Mouse (Mus musculus) NIH3T3 (cell line): ENCODE measurements at regions not wholly inside any gene's neighbourhood (a gene's known extent, or its start where the extent isn't known, plus 50 kb on each side); places are given as distances from the start of the nearest gene placed in this dataset.

ENCODE experiments used
- DNase-seq: peaks from one replicate; pipeline ENCODE4 v3.0.0-alpha.2; 2012; ENCODE audit warnings: low read depth

- peak; percentile 69 for DNase-seq
Observed at GRCm38 (mm10) chr3:115596523-115596922, 118.3 kb downstream of the S1pr1 start.

- no peak for DNase-seq
Observed at GRCm38 (mm10) chr3:115590716-115591115, 124.2 kb downstream of the S1pr1 start.

DNA sequence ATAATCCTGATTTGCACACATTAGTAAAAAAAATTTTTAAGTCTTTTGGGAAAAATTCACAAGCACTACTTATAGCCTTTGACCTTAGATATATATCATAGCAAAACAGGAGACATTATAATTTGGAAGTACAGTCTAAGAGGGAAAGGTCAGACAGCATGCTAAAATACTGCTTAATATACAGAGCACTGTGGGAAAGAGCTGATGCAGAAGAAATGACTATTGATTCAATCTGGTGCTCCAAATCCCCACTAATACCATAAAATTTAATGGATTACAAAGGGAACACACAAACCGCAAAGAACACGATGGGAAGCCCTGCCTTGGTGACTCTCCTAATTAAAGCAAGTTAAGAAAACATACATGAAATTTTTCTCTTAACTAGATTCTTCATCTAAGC, 126.3 kb downstream of the S1pr1 start:
- DNase-seq, result no peak

DNA sequence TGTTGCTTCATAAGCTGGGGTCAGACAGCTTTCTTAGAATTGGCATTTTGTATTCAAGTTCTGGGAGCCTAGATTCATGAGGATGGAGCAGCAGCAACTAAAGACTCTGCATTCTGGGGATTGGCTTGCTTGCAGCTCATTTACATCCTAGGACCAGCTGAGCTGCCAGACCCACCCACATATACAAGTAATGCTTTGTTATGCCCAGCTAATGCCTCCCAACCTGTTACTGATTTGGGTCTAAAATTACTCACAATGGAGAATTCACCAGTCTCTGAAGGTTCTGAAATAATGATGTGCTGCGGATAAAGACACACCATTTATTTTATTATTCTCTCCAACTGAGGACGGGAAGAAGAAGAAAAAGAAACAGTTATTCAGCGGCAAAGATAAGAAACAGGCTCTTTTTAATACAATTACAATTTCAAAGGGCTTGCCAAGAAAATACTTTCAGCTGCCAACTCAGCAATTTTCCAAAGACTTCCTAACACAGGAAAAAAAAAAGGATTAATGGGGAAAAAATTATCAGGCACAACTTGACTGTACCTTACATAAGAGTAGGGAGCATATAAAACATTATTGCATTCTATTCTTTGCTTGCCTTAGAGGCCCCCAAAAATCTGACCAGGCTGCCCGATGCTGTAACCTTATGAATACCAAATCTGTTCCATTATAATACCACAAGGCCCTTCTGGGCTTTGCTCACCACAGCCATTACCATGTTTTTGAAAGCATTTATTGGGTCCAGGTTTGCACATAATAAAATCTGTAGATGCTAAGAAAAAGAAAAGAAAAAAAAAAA, 134.5 kb downstream of the S1pr1 start:
- no peak for DNase-seq

DNA sequence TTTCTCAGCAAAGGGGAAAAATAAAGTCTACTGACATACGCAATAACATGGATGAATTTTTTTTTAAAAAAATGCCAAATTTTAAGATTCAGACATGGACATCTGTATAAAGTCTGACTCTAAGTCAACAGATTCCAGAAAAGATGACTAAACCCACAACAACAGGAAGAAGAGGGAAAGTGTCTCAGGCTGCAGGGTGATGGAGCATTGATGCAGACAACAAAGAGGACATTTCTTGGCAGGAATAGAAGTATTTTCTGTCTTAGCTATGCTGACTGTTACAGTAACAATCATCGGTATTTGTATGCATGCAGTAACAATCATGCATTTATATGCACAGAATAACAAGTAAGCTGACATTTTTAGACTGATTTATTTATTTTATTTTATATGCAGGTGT, 139.5 kb downstream of the S1pr1 start:
- no peak for DNase-seq

DNA sequence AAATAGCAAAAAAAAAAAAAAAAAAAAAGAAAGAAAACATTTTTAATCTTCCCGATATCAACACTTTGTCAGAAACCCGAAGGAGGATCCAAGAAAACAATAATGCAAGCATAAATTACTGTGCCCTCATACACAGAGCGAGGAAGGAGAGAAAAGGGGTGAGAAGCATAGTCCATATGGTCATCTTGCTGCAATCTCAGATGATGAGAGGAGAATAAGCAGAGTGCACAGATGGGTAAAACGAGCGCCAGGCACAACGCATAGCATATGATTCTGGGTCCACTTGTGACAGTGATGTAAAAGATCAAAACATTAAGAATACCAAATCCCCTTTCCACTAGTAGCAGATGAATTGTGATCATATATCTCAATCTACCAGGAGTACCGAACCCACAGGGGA, 152.1 kb downstream of the S1pr1 start:
- no peak for DNase-seq

DNA sequence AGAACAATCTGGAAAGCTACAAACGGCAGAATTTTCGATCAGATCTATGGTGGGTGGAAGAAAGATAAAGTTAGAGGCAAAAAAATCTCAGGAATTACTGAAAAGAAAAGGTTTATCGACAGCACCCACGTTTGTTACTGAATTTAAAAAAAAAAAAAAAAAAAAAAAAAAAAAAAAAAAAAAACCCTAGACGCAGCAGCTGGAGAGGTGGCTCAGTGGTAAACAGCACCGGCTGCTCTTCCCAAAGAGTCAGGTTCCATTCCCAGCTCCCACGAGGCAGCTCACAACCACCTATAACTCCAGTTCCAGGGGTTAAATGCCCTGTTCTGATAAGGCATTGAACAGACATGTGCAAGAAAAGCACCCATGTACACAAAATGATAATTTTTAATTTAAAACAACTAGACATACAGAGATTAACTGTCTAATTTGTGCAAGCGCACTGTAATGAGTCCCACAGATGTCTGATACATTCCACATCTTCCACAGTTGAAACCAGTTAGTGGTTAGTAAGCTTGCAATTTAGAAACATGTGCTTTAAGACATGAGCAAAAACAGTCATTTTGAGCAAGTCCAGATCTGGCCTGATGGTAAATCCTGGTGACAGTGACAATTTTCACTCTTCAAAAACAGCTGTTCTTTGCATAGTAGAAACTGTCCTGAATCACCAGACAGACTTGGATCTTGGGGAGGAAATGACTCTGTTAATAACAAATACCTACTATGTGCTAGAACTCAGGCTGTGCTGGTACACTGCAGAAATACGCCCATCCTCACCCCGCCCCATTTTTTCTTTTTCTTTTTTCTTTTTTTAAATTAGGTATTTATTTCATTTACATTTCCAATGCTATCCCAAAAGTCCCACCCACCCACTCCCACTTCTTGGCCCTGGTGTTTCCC, 159.8 kb downstream of the S1pr1 start:
- DNase-seq, result no peak

DNA sequence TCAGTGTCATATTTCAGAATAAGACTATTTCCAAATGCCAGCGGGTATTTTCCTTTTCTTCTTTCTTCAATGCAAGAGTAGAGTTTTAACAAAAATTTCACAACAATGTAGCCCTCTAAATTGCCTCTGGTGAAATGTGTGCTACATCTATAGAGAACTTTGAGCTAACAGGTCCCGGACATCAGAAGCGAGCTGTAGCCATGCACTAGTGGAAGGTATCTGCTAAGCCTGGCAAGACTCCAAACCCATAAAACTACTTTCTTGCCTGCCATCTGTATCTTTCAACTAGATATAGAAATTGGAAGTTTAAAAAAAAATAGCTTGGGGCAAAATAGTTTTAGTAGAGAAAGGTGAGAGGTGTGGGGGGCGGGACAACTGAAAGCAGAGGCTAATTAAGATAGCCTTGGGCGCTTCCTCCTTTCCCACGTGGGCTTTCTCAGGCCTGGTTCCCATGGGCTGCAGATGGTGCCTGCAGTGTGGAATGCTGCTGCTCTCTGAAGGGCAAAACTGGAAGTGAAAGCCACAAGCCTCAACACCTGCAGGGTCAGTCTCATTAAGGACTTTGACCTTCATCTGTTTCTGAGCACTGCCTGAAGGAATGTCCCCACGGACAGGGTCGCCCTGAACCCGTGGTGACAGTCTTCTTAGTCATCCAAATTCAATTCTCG, 160.9 kb downstream of the S1pr1 start:
- peak; percentile 6 for DNase-seq

- DNase-seq, result peak; percentile 57
Observed at GRCm38 (mm10) chr3:115541789-115542188, 173.1 kb downstream of the S1pr1 start.

DNA sequence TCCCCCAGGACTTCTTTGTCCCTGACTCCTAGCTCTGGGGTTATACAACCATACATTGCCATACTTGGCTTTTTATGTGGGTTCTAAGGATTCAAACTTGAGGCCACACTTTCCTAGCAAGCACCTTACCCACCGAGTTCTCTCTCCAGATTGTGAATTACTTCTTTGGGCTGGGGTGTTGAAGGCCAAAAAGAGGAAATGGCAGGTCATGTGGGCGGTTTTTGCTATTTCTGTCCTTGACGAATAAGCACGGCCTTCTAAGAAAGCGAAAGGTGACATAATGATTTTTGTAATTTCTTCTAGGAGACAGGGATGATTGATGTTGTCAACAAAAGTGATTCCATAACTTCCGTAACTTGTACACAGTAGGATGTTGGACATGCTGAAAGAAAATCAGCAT, 176.5 kb downstream of the S1pr1 start:
- no peak for DNase-seq

GRCm38 (mm10) chr3:115532141-115532735, 182.6 kb downstream of the S1pr1 start:
- no peak for DNase-seq

DNA sequence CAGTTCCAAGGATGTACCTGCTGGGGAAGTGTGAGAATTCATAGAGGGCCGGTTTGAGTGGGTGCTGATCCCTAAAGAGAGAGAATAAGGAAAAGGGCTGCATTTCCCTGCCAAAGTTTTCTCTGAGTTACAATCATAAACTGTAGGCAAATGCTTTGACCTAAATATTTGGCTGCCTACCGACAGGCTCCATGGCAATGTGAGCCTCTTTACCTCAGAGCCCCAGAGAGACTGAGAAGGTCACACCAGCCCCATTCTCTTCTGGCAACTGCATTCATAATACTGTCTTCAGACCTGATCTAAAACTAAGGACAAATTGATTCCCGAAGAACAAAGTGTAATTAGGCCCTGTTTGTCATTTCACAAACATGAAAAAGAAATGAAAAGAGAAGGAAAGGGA, 184.4 kb downstream of the S1pr1 start:
- no peak for DNase-seq

DNA sequence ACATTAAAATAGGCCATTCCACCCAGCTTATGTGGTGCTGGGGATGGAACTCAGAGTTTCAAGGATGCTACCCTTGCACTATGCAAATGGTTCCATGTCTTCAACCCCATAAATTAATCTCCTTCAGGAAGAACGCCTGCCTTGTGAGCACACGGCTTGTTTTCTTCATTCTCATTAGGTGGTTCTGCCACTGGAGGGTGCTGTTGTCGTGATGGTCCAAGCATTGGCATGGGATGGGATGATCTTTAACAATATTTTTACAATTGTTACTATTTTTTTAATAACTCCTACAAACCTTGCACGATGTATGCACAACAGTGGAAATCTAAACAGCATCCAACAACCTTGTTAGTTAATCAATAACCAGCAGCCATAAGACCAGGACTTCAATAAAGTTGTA, 185.0 kb downstream of the S1pr1 start:
- peak; percentile 43 for DNase-seq

GRCm38 (mm10) chr3:115523515-115523914, 191.4 kb downstream of the S1pr1 start:
- no peak for DNase-seq

- no peak for DNase-seq
Observed at GRCm38 (mm10) chr3:115515645-115516044, 199.2 kb downstream of the S1pr1 start.

DNA sequence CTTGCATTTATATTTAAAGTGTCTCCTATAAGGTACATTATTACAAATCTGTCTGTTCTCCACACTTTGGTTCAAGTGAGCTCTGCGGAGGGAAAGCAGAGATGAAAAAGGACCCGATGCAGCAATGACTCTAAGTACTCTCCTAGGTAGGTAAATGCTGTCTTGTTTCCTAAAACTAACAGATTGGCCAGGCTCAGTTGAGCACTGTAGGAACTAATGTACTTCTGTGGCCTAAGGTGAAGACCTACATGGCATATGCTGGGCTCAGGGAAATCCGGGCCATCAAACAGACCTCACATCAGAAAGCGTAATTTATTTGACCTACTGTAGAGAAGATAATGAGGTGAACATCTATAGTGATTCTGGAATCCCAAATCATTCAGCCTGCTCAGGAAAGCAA, 205.2 kb downstream of the S1pr1 start:
- no peak for DNase-seq

- no peak for DNase-seq
Observed at GRCm38 (mm10) chr3:115497420-115497819, 217.5 kb downstream of the S1pr1 start.

- DNase-seq, result no peak
Observed at GRCm38 (mm10) chr3:115496110-115496509, 218.8 kb downstream of the S1pr1 start.

- DNase-seq, result no peak
Observed at GRCm38 (mm10) chr3:115495692-115496091, 219.2 kb downstream of the S1pr1 start.

DNA sequence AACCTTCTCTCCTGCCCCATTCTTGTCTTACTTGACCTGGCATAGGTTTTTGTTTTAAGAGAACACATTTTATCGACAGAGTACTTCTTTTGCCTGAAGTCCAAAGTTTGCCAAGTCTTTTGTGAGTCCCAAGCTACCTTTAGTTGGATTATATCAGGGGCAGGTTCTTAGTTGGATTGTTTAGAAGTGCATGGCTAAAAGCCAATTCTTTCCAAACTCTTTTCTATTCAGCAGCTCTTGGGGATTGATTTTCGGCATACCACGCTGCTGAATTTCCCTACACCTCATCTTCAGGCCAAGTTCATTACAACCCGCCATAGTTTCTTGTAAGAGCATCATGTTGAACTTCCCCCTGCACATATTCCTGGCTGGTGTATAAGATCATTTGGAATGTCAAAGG, 245.9 kb downstream of the S1pr1 start:
- DNase-seq, result peak; percentile 25

DNA sequence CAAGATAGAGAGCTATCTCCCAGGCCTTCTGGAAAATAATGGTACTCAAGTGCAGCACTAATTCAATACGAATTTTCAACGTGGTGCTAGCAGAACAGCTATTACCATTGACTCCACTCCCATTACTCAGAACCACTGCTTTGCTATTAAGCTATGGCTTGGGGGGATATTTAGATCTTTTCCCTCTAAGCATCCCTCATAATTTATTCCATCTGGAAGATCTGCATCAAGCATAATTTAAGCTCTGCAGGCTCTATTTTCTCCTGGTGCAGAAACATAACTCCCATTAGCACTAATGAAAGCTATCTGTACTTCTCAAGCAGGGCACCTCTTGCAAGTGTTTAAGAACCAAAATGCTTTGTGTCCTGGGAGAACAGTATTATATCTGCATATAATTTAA, 247.0 kb downstream of the S1pr1 start:
- no peak for DNase-seq

DNA sequence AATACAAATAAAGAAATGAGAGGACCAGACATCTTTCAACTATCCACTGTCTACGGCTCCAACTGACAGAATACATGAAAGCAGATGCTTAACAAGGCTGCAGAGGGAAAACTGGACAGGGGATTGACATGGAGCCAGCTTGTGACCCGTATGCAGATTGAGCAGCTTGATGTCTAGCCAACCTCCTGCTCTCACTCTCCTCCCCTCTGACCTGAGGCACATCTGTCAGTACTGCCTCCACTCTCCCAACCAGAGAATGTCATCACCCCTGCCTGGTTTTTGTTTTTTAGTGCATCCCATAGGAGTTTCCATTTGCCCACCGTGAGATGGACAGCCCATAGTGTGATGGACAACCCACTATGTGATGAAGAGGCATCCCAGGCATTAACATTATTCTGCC, 252.2 kb downstream of the S1pr1 start:
- DNase-seq, result no peak
